Mouse (Mus musculus): ENCODE data around the gene Large1. TPM values are rescaled to one million over a fixed set of nuclear protein-coding genes. Genes with fewer than 3 reads are reported as not detected.
"Not testable (repeated sequence)": the region's sequence is repeated elsewhere in the genome, so short reads cannot be mapped to it uniquely, and the experiment has no call there.

Gene Large1
- polyA plus RNA-seq, 2 experiments, result 15.0 to 20.6 TPM

- H3K4me3 ChIP-seq (replicated peaks; ENCODE audit: low read length), result no peak overlapping the region
- H3K27ac ChIP-seq (replicated peaks; ENCODE audit: low read depth, low read length), result no peak overlapping the region
- no peaks in the 10 kb centered on the region for H3K9me3 ChIP-seq (ENCODE audit: control insufficient read depth, low read length)
- TF ChIP-seq POLR2A (IDR thresholded peaks at IDR 0.05; ENCODE audit: borderline replicate concordance, extremely low read depth, insufficient read depth, insufficient read length), result no peak
- WGBS, result 84% methylated on average over 4 of the region's 4 CpGs
- no peaks in the 10 kb centered on the region for H3K4me1 ChIP-seq (ENCODE audit: control insufficient read depth, insufficient read depth, low read length)
- H3K36me3 ChIP-seq (ENCODE audit: control insufficient read depth, insufficient read depth, low read length), result no peaks in the 10 kb centered on the region
- no peaks in the 10 kb centered on the region for H3K27me3 ChIP-seq (ENCODE audit: control insufficient read depth, insufficient read depth, low read length)
- ATAC-seq (ENCODE audit: low FRiP score, low read depth), result no peak
- DNase-seq (ENCODE audit: low spot score), result no peak
- H3K4me2 ChIP-seq (replicated peaks; ENCODE audit: low read depth, low read length, severe bottlenecking), result no peak overlapping the region
- H3K9ac ChIP-seq (ENCODE audit: low read depth, low read length, severe bottlenecking), result no peak overlapping the region
Measured at GRCm38 (mm10) chr8:73276015-73276414, 77.3 kb downstream of the Large1 start.

- not testable (repeated sequence) for H3K27me3 ChIP-seq (ENCODE audit: control insufficient read depth, insufficient read depth, low read length); H3K36me3 ChIP-seq (ENCODE audit: control insufficient read depth, insufficient read depth, low read length); ATAC-seq (ENCODE audit: low FRiP score, low read depth); H3K27ac ChIP-seq (replicated peaks; ENCODE audit: low read depth, low read length); H3K4me3 ChIP-seq (replicated peaks; ENCODE audit: low read length); H3K9ac ChIP-seq (ENCODE audit: low read depth, low read length, severe bottlenecking); DNase-seq (ENCODE audit: low spot score); H3K4me1 ChIP-seq (ENCODE audit: control insufficient read depth, insufficient read depth, low read length); H3K9me3 ChIP-seq (ENCODE audit: control insufficient read depth, low read length); H3K4me2 ChIP-seq (replicated peaks; ENCODE audit: low read depth, low read length, severe bottlenecking)
- WGBS, result 66% methylated on average over 4 of the region's 4 CpGs
Measured at GRCm38 (mm10) chr8:73275445-73275844, 77.9 kb downstream of the Large1 start.

GRCm38 (mm10) chr8:73273150-73273549 lies 80.2 kb downstream of the Large1 start:
- Histone ChIP-seq H3K4me2 (replicated peaks; ENCODE audit: low read depth, low read length, severe bottlenecking) (no peak overlapping the region), H3K4me3 (replicated peaks; ENCODE audit: low read length) (no peak overlapping the region), H3K9ac (ENCODE audit: low read depth, low read length, severe bottlenecking) (no peak overlapping the region), H3K27ac (replicated peaks; ENCODE audit: low read depth, low read length) (no peak overlapping the region), H3K27me3 (ENCODE audit: control insufficient read depth, insufficient read depth, low read length) (no peaks in the 10 kb centered on the region), H3K36me3 (ENCODE audit: control insufficient read depth, insufficient read depth, low read length) (no peaks in the 10 kb centered on the region), H3K4me1 (ENCODE audit: control insufficient read depth, insufficient read depth, low read length) (no peaks in the 10 kb centered on the region), H3K9me3 (ENCODE audit: control insufficient read depth, low read length) (no peaks in the 10 kb centered on the region)
- TF ChIP-seq POLR2A (IDR thresholded peaks at IDR 0.05; ENCODE audit: borderline replicate concordance, extremely low read depth, insufficient read depth, insufficient read length), result no peak
- ATAC-seq (ENCODE audit: low FRiP score, low read depth) (0 out of 2 replicates have a peak, but pooled peaks have one; percentile 21), DNase-seq (ENCODE audit: low spot score) (no peak)

GRCm38 (mm10) chr8:73270991-73271390 lies 82.3 kb downstream of the Large1 start:
- ATAC-seq (ENCODE audit: low FRiP score, low read depth) (no peak), DNase-seq (ENCODE audit: low spot score) (no peak)
- H3K4me3 ChIP-seq (replicated peaks; ENCODE audit: low read length), result no peak overlapping the region
- H3K27me3 ChIP-seq (ENCODE audit: control insufficient read depth, insufficient read depth, low read length), result no peaks in the 10 kb centered on the region
- H3K9me3 ChIP-seq (ENCODE audit: control insufficient read depth, low read length), result no peaks in the 10 kb centered on the region
- H3K9ac ChIP-seq (ENCODE audit: low read depth, low read length, severe bottlenecking), result no peak overlapping the region
- no peaks in the 10 kb centered on the region for H3K4me1 ChIP-seq (ENCODE audit: control insufficient read depth, insufficient read depth, low read length)
- no peak overlapping the region for H3K4me2 ChIP-seq (replicated peaks; ENCODE audit: low read depth, low read length, severe bottlenecking)
- TF ChIP-seq POLR2A (IDR thresholded peaks at IDR 0.05; ENCODE audit: borderline replicate concordance, extremely low read depth, insufficient read depth, insufficient read length), result no peak
- H3K27ac ChIP-seq (replicated peaks; ENCODE audit: low read depth, low read length), result no peak overlapping the region
- no peaks in the 10 kb centered on the region for H3K36me3 ChIP-seq (ENCODE audit: control insufficient read depth, insufficient read depth, low read length)

- DNase-seq (ENCODE audit: low spot score) (no peak), ATAC-seq (ENCODE audit: low FRiP score, low read depth) (no peak)
- Histone ChIP-seq H3K4me3 (replicated peaks; ENCODE audit: low read length) (no peak overlapping the region), H3K9me3 (ENCODE audit: control insufficient read depth, low read length) (peaks cover 4% of the 10 kb centered on the region), H3K4me1 (ENCODE audit: control insufficient read depth, insufficient read depth, low read length) (no peaks in the 10 kb centered on the region), H3K9ac (ENCODE audit: low read depth, low read length, severe bottlenecking) (no peak overlapping the region), H3K4me2 (replicated peaks; ENCODE audit: low read depth, low read length, severe bottlenecking) (no peak overlapping the region), H3K27me3 (ENCODE audit: control insufficient read depth, insufficient read depth, low read length) (no peaks in the 10 kb centered on the region), H3K36me3 (ENCODE audit: control insufficient read depth, insufficient read depth, low read length) (no peaks in the 10 kb centered on the region), H3K27ac (replicated peaks; ENCODE audit: low read depth, low read length) (no peak overlapping the region)
- WGBS, result 65% methylated on average over 2 of the region's 2 CpGs
- no peak for TF ChIP-seq POLR2A (IDR thresholded peaks at IDR 0.05; ENCODE audit: borderline replicate concordance, extremely low read depth, insufficient read depth, insufficient read length)
Measured at GRCm38 (mm10) chr8:73257981-73258380, 95.4 kb downstream of the Large1 start.

- DNase-seq (ENCODE audit: low spot score) (no peak), ATAC-seq (ENCODE audit: low FRiP score, low read depth) (no peak)
- Histone ChIP-seq H3K4me2 (replicated peaks; ENCODE audit: low read depth, low read length, severe bottlenecking) (no peak overlapping the region), H3K4me1 (ENCODE audit: control insufficient read depth, insufficient read depth, low read length) (no peaks in the 10 kb centered on the region), H3K36me3 (ENCODE audit: control insufficient read depth, insufficient read depth, low read length) (no peaks in the 10 kb centered on the region), H3K9ac (ENCODE audit: low read depth, low read length, severe bottlenecking) (no peak overlapping the region), H3K27me3 (ENCODE audit: control insufficient read depth, insufficient read depth, low read length) (no peaks in the 10 kb centered on the region), H3K9me3 (ENCODE audit: control insufficient read depth, low read length) (peaks cover 10% of the 10 kb centered on the region; the same call in 1 of the 2 replicates), H3K4me3 (replicated peaks; ENCODE audit: low read length) (no peak overlapping the region), H3K27ac (replicated peaks; ENCODE audit: low read depth, low read length) (no peak overlapping the region)
- no peak for TF ChIP-seq POLR2A (IDR thresholded peaks at IDR 0.05; ENCODE audit: borderline replicate concordance, extremely low read depth, insufficient read depth, insufficient read length)
- WGBS, result 99% methylated on average over 3 of the region's 3 CpGs
Measured at GRCm38 (mm10) chr8:73244186-73244585, 109.2 kb downstream of the Large1 start.

All from limb, embryonic 14.5 days (tissue).